Mouse (Mus musculus): ENCODE data around the gene Pias3. TPM values are rescaled to one million over a fixed set of nuclear protein-coding genes. Genes with fewer than 3 reads are reported as not detected.
"Not testable (repeated sequence)": the region's sequence is repeated elsewhere in the genome, so short reads cannot be mapped to it uniquely, and the experiment has no call there.

Pias3 gene
- polyA plus RNA-seq, 1 experiment from 2014 or later, result 42.6 TPM

- H3K4me1 ChIP-seq (replicated peaks), result 0 out of 2 replicates have a peak, but pooled peaks cover 2% of the 10 kb centered on the region
- H3K36me3 ChIP-seq, result no peaks in the 10 kb centered on the region
- no peak overlapping the region for H3K4me2 ChIP-seq
- H3K27me3 ChIP-seq, result no peaks in the 10 kb centered on the region
- ATAC-seq (ENCODE audit: low FRiP score, low read depth), result no peak
- no peak overlapping the region for H3K4me3 ChIP-seq
- no peaks in the 10 kb centered on the region for H3K9me3 ChIP-seq
- H3K27ac ChIP-seq (replicated peaks), result no peak overlapping the region
- H3K9ac ChIP-seq, result no peak overlapping the region
- 50% methylated on average over 1 of the region's 1 CpGs for WGBS
These were observed 41.0 kb downstream of the Pias3 start for GRCm38 (mm10) chr3:96737013-96737740.

- H3K27me3 ChIP-seq, result no peaks in the 10 kb centered on the region
- H3K4me1 ChIP-seq (replicated peaks), result 0 out of 2 replicates have a peak, but pooled peaks cover 2% of the 10 kb centered on the region
- H3K4me2 ChIP-seq, result no peak overlapping the region
- 83% methylated on average over 1 of the region's 1 CpGs for WGBS
- H3K9me3 ChIP-seq, result no peaks in the 10 kb centered on the region
- H3K4me3 ChIP-seq, result no peak overlapping the region
- H3K9ac ChIP-seq, result no peak overlapping the region
- no peak overlapping the region for H3K27ac ChIP-seq (replicated peaks)
- no peak for ATAC-seq (ENCODE audit: low FRiP score, low read depth)
- H3K36me3 ChIP-seq, result no peaks in the 10 kb centered on the region
These were observed 41.8 kb downstream of the Pias3 start for GRCm38 (mm10) chr3:96737995-96738394.

GRCm38 (mm10) chr3:96740279-96740678 is 44.1 kb downstream of the Pias3 start:
- not testable (repeated sequence) for H3K4me3 ChIP-seq; H3K27me3 ChIP-seq; H3K9ac ChIP-seq; H3K36me3 ChIP-seq; H3K27ac ChIP-seq (replicated peaks); H3K9me3 ChIP-seq; H3K4me2 ChIP-seq; H3K4me1 ChIP-seq (replicated peaks); ATAC-seq (ENCODE audit: low FRiP score, low read depth)

GRCm38 (mm10) chr3:96744348-96744747 is 48.2 kb downstream of the Pias3 start:
- H3K9me3 ChIP-seq, result no peaks in the 10 kb centered on the region
- H3K27me3 ChIP-seq, result no peaks in the 10 kb centered on the region
- H3K4me3 ChIP-seq, result no peak overlapping the region
- no peaks in the 10 kb centered on the region for H3K4me1 ChIP-seq (replicated peaks)
- no peaks in the 10 kb centered on the region for H3K36me3 ChIP-seq
- H3K27ac ChIP-seq (replicated peaks), result no peak overlapping the region
- no peak overlapping the region for H3K4me2 ChIP-seq
- ATAC-seq (ENCODE audit: low FRiP score, low read depth), result no peak
- H3K9ac ChIP-seq, result no peak overlapping the region
- 98% methylated on average over 3 of the region's 3 CpGs for WGBS

GRCm38 (mm10) chr3:96746829-96747228 is 50.6 kb downstream of the Pias3 start:
- Histone ChIP-seq H3K27ac (replicated peaks) (no peak overlapping the region), H3K27me3 (no peaks in the 10 kb centered on the region), H3K4me1 (replicated peaks) (no peaks in the 10 kb centered on the region), H3K9me3 (no peaks in the 10 kb centered on the region), H3K9ac (no peak overlapping the region), H3K4me2 (no peak overlapping the region), H3K4me3 (no peak overlapping the region), H3K36me3 (no peaks in the 10 kb centered on the region)
- 85% methylated on average over 1 of the region's 1 CpGs for WGBS
- ATAC-seq (ENCODE audit: low FRiP score, low read depth), result no peak

Other genes with a start within 250 kb of the Pias3 start
- gene BC107364, start 244.1 kb upstream of the Pias3 start, polyA plus RNA-seq (2015; fragmentation: Nextera tagmentation; extraction: Ambion mirVana), result not detected in 2 replicates
- 1.9 and 2.0 TPM in 2 replicates for gene Hfe2, start 171.2 kb upstream of the Pias3 start, polyA plus RNA-seq (2015; fragmentation: Nextera tagmentation; extraction: Ambion mirVana)
- 48.2 and 53.0 TPM in 2 replicates for gene Txnip, start 138.4 kb upstream of the Pias3 start, polyA plus RNA-seq (2015; fragmentation: Nextera tagmentation; extraction: Ambion mirVana)
- gene Gm16253, start 119.4 kb upstream of the Pias3 start, polyA plus RNA-seq (2015; fragmentation: Nextera tagmentation; extraction: Ambion mirVana), result 1.8 and 2.2 TPM in 2 replicates
- gene Polr3gl, start 102.2 kb upstream of the Pias3 start, polyA plus RNA-seq (2015; fragmentation: Nextera tagmentation; extraction: Ambion mirVana), result 36.8 and 38.8 TPM in 2 replicates
- gene Ankrd34a, start 99.7 kb upstream of the Pias3 start, polyA plus RNA-seq (2015; fragmentation: Nextera tagmentation; extraction: Ambion mirVana), result 16.7 and 19.9 TPM in 2 replicates
- 5.4 and 6.1 TPM in 2 replicates for gene Lix1l, start 95.2 kb upstream of the Pias3 start, polyA plus RNA-seq (2015; fragmentation: Nextera tagmentation; extraction: Ambion mirVana)
- gene Rbm8a, start 66.5 kb upstream of the Pias3 start, polyA plus RNA-seq (2015; fragmentation: Nextera tagmentation; extraction: Ambion mirVana), result 109 and 119 TPM in 2 replicates
- 54.7 and 59.9 TPM in 2 replicates for gene Pex11b, start 61.0 kb upstream of the Pias3 start, polyA plus RNA-seq (2015; fragmentation: Nextera tagmentation; extraction: Ambion mirVana)
- gene Gm42957, start 60.9 kb upstream of the Pias3 start, polyA plus RNA-seq (2015; fragmentation: Nextera tagmentation; extraction: Ambion mirVana), result 0.05 and 0.13 TPM in 2 replicates
- gene Itga10, start 50.8 kb upstream of the Pias3 start, polyA plus RNA-seq (2015; fragmentation: Nextera tagmentation; extraction: Ambion mirVana), result 1.1 and 1.4 TPM in 2 replicates
- 2.2 and 2.7 TPM in 2 replicates for gene Ankrd35, start 26.3 kb upstream of the Pias3 start, polyA plus RNA-seq (2015; fragmentation: Nextera tagmentation; extraction: Ambion mirVana)
- gene Nudt17, start 12.2 kb downstream of the Pias3 start, polyA plus RNA-seq (2015; fragmentation: Nextera tagmentation; extraction: Ambion mirVana), result 19.0 and 19.4 TPM in 2 replicates
- gene Polr3c, start 31.2 kb downstream of the Pias3 start, polyA plus RNA-seq (2015; fragmentation: Nextera tagmentation; extraction: Ambion mirVana), result 29.7 and 31.1 TPM in 2 replicates
- gene Rnf115, start 31.3 kb downstream of the Pias3 start, polyA plus RNA-seq (2015; fragmentation: Nextera tagmentation; extraction: Ambion mirVana), result 72.2 and 76.6 TPM in 2 replicates
- gene Pdzk1, start 132.9 kb downstream of the Pias3 start, polyA plus RNA-seq (2015; fragmentation: Nextera tagmentation; extraction: Ambion mirVana), result 0.16 TPM in 1 of 2 replicates, not detected in the other
- gene Cd160, start 133.0 kb downstream of the Pias3 start, polyA plus RNA-seq (2015; fragmentation: Nextera tagmentation; extraction: Ambion mirVana), result 0.26 and 0.29 TPM in 2 replicates
- 3.1 and 3.3 TPM in 2 replicates for gene Gja5, start 208.3 kb downstream of the Pias3 start, polyA plus RNA-seq (2015; fragmentation: Nextera tagmentation; extraction: Ambion mirVana)
- 38.5 and 41.6 TPM in 2 replicates for gene Gpr89, start 209.0 kb downstream of the Pias3 start, polyA plus RNA-seq (2015; fragmentation: Nextera tagmentation; extraction: Ambion mirVana)
- gene Gja8, start 229.6 kb downstream of the Pias3 start, polyA plus RNA-seq (2015; fragmentation: Nextera tagmentation; extraction: Ambion mirVana), result 0.03 TPM in 1 of 2 replicates, not detected in the other

Measured in hindbrain, embryonic 15.5 days (tissue).